Mouse (Mus musculus) hindbrain, embryonic 10.5 days (tissue): Measurements from ENCODE around the gene Skap1. TPM values are rescaled to one million over a fixed set of nuclear protein-coding genes. Genes with fewer than 3 reads are reported as not detected.

Source experiments
- DNase-seq: peaks from one replicate; pipeline ENCODE4 v3.0.0-alpha.2; 2017; ENCODE audit warnings: low spot score
- H3K27ac ChIP-seq: fragments of 300-500 bp; sonication (generic); 2 replicates; pipeline ENCODE4 v1.5.1; 2016; ENCODE audit warnings: mild to moderate bottlenecking, moderate library complexity
- H3K27me3 ChIP-seq: fragments of 300-500 bp; sonication (generic); 2 replicates; pipeline ENCODE4 v1.6.1; 2016; ENCODE audit warnings: mild to moderate bottlenecking; ENCODE audit not compliant: poor library complexity, insufficient read depth, severe bottlenecking
- H3K36me3 ChIP-seq: fragments of 300-500 bp; sonication (generic); 2 replicates; pipeline ENCODE4 v1.6.1; 2016; ENCODE audit warnings: mild to moderate bottlenecking, moderate library complexity
- H3K4me1 ChIP-seq: fragments of 300-500 bp; sonication (generic); replicated peaks from 2 replicates; pipeline ENCODE4 v1.6.1; 2016; ENCODE audit warnings: mild to moderate bottlenecking
- H3K4me3 ChIP-seq: fragments of 300-500 bp; sonication (generic); 2 replicates; pipeline ENCODE4 v1.5.1; 2016; ENCODE audit warnings: mild to moderate bottlenecking, moderate library complexity
- H3K9me3 ChIP-seq: fragments of 300-500 bp; sonication (generic); 2 replicates; pipeline ENCODE4 v1.6.1; 2016; ENCODE audit warnings: mild to moderate bottlenecking, moderate library complexity
- WGBS: fragments of 180-500 bp; shearing (Covaris S2); methylation state at CpG from one replicate; pipeline ENCODE4 v1.1.7; 2016; 5-methylcytosine and 5-hydroxymethylcytosine counted together
- polyA plus RNA-seq: library from polyadenylated mRNA; unstranded; fragments of >200 nt; fragmentation: Nextera tagmentation; extraction: Ambion mirVana; gene quantifications from 2 replicates; pipeline ENCODE4 v1.2.1, GENCODE M21; 2016

The Skap1 gene
- polyA plus RNA-seq, 1 experiment from 2014 or later = 1.3 TPM

GRCm38 (mm10) chr11:96536146-96536545, 71.8 kb downstream of the Skap1 start:
- DNase-seq = peak; percentile 28
- Histone ChIP-seq H3K36me3 (no peaks in the 10 kb centered on the region), H3K4me3 (no peak overlapping the region), H3K4me1 (no peaks in the 10 kb centered on the region), H3K27me3 (peaks cover 28% of the 10 kb centered on the region), H3K9me3 (no peaks in the 10 kb centered on the region), H3K27ac (no peak overlapping the region)
- WGBS = 27% methylated on average over 5 of the region's 5 CpGs

DNA sequence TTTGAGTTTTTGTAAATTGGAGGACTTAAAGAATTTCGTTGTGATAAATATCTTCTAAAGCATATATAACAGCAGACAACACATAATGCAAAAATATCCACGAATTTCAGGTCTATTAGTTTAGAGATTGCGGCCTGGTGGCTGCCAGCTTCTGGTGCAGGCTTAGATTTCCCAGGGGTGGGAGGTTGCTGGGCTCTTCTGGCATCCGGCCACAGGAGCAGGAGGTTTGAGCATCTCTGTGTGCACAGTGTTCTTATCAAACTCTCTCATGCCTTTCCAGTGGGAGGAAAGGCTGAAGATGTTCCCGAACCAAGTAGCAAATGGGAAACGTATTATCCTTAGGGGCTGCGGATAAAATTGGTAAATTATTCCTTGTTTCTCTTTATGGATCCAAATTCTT, 77.6 kb downstream of the Skap1 start:
- H3K4me1 ChIP-seq = no peaks in the 10 kb centered on the region
- no peak overlapping the region for H3K4me3 ChIP-seq
- 81% methylated on average over 7 of the region's 7 CpGs for WGBS
- peaks cover 38% of the 10 kb centered on the region for H3K27me3 ChIP-seq
- DNase-seq = no peak
- H3K27ac ChIP-seq = no peak overlapping the region
- H3K9me3 ChIP-seq = no peaks in the 10 kb centered on the region
- no peaks in the 10 kb centered on the region for H3K36me3 ChIP-seq

- no peaks in the 10 kb centered on the region for H3K36me3 ChIP-seq
- DNase-seq = no peak
- no peaks in the 10 kb centered on the region for H3K4me1 ChIP-seq
- peaks cover 36% of the 10 kb centered on the region for H3K27me3 ChIP-seq
- no peaks in the 10 kb centered on the region for H3K9me3 ChIP-seq
- no peak overlapping the region for H3K4me3 ChIP-seq
- H3K27ac ChIP-seq = no peak overlapping the region
- 87% methylated on average over 7 of the region's 7 CpGs for WGBS
Measured at GRCm38 (mm10) chr11:96542561-96542960, 78.2 kb downstream of the Skap1 start.

DNA sequence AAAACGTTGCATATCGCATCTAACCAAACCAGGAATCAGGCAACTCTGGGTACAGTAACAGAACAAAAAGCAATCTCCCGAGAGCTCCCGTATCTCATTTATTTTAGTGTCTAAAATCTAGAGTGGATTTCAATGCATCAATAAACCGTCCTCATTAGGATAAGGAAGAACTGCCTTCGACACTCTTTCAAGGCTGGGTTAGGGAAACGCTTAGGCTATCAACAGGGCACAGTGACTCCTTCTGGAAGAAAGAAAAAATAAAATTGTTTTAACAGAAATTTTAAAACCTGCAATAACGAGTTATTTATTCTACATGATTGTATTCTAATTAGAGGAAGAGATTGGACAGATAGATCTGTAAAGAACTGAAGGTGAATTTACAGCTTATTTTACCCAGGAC, 82.0 kb downstream of the Skap1 start:
- no peak overlapping the region for H3K27ac ChIP-seq
- WGBS = 82% methylated on average over 8 of the region's 8 CpGs
- H3K27me3 ChIP-seq = peaks cover 18% of the 10 kb centered on the region
- no peaks in the 10 kb centered on the region for H3K4me1 ChIP-seq
- no peak overlapping the region for H3K4me3 ChIP-seq
- no peaks in the 10 kb centered on the region for H3K9me3 ChIP-seq
- H3K36me3 ChIP-seq = no peaks in the 10 kb centered on the region
- no peak for DNase-seq

DNA sequence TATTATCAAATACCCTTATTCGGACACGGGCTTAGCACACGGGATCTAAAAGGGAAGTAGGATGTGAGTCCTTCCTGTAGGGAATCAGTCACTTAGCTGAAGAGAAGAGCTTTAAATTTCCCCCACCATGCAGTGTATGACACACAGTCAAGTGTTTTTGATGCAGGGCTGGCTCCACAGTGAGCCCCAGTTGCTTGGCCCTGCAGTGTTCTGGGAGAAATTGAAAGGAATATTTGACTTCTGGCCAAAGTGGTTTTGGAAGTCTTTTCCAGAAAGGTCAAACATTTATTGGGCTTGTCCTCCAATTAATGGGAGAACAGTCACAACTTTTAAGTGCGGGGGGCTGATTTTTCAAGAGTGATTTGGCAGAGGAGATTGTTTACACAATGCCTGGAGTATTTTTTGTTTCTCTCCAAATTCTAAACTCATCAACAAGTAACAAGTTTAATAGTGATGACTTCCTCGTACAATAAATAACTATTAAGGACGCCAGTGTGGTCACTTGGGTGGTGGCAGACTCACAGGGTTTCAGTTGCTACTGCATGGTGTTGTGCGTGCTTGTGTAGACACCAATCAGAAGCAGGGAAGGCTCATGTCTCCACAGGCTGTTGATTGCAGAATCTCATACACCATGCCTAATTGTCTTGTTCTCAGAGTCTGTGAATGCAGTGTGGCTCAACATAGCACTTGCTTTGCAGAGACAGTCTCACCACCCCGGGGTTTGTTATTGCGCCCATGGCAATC, 86.7 kb downstream of the Skap1 start:
- no peaks in the 10 kb centered on the region for H3K36me3 ChIP-seq
- peaks cover 47% of the 10 kb centered on the region for H3K27me3 ChIP-seq
- H3K27ac ChIP-seq = no peak overlapping the region
- no peaks in the 10 kb centered on the region for H3K9me3 ChIP-seq
- DNase-seq = no peak
- 86% methylated on average over 9 of the region's 9 CpGs for WGBS
- 0 out of 2 replicates have a peak, but pooled peaks cover 2% of the 10 kb centered on the region for H3K4me1 ChIP-seq
- no peak overlapping the region for H3K4me3 ChIP-seq

DNA sequence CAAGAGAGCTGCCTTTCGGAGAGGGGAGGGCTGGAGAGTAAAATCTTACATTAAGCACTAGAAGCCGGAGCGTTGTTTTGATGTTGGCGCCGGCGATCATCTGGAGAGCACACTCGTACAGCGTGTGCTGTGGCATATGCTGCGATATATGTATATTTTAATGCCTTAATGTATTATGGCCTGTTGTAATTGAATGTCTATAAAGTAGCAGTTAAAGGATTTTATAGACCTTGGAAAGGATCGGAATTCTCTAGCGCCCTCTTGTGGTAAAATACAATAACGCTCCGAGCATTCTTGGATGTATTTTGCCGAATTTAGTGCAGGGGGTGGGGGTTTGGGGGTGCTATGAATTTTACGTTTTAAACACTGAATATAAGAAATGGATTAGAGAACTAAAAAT, 88.7 kb downstream of the Skap1 start:
- Histone ChIP-seq H3K9me3 (no peaks in the 10 kb centered on the region), H3K4me3 (no peak overlapping the region), H3K27me3 (peaks cover 55% of the 10 kb centered on the region), H3K27ac (no peak overlapping the region), H3K36me3 (no peaks in the 10 kb centered on the region), H3K4me1 (0 out of 2 replicates have a peak, but pooled peaks cover 2% of the 10 kb centered on the region)
- WGBS = 19% methylated on average over 15 of the region's 15 CpGs
- peak; percentile 15 for DNase-seq

- 91% methylated on average over 5 of the region's 5 CpGs for WGBS
- Histone ChIP-seq H3K27ac (no peak overlapping the region), H3K36me3 (no peaks in the 10 kb centered on the region), H3K27me3 (peaks cover 25% of the 10 kb centered on the region), H3K4me1 (no peaks in the 10 kb centered on the region), H3K4me3 (no peak overlapping the region), H3K9me3 (peaks cover 6% of the 10 kb centered on the region; the same call in 1 of the 2 replicates)
- no peak for DNase-seq
Measured at GRCm38 (mm10) chr11:96560229-96560628, 95.8 kb downstream of the Skap1 start.

- Histone ChIP-seq H3K9me3 (peaks cover 6% of the 10 kb centered on the region; the same call in 1 of the 2 replicates), H3K27ac (no peak overlapping the region), H3K27me3 (peaks cover under 1% of the 10 kb centered on the region; the same call in 1 of the 2 replicates), H3K4me1 (no peaks in the 10 kb centered on the region), H3K4me3 (no peak overlapping the region), H3K36me3 (no peaks in the 10 kb centered on the region)
- no peak for DNase-seq
- 38% methylated on average over 1 of the region's 1 CpGs for WGBS
Measured at GRCm38 (mm10) chr11:96564088-96564487, 99.7 kb downstream of the Skap1 start.

DNA sequence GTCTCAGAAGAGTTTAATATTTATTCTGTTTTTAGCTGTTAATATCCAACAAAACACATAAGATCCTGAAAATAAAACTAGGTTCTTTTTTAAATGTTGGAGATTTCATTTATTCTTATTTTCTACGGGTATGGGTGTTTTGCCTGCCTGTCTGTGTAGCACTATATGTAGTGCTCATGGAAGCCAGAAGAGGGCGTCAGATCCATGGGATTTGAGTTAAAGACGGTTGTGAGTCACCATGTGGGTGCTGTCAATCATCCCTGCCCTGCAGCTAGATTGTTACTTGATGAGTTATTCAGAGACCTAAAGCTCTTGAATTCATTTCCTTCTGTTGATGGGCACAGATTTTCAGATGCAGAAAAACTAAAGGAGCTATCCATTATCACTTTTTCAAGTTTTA, 108.1 kb downstream of the Skap1 start:
- Histone ChIP-seq H3K9me3 (no peaks in the 10 kb centered on the region), H3K27me3 (peaks cover 7% of the 10 kb centered on the region; the same call in 1 of the 2 replicates), H3K4me1 (peaks cover 16% of the 10 kb centered on the region), H3K36me3 (no peaks in the 10 kb centered on the region), H3K27ac (no peak overlapping the region), H3K4me3 (no peak overlapping the region)
- DNase-seq = peak; percentile 20
- WGBS = 32% methylated on average over 3 of the region's 3 CpGs

GRCm38 (mm10) chr11:96576491-96577427, 112.4 kb downstream of the Skap1 start:
- 46% methylated on average over 14 of the region's 14 CpGs for WGBS
- H3K27me3 ChIP-seq = peaks cover 28% of the 10 kb centered on the region
- peaks cover 41% of the 10 kb centered on the region for H3K4me1 ChIP-seq
- no peaks in the 10 kb centered on the region for H3K36me3 ChIP-seq
- H3K27ac ChIP-seq = no peak overlapping the region
- H3K9me3 ChIP-seq = no peaks in the 10 kb centered on the region
- no peak for DNase-seq
- no peak overlapping the region for H3K4me3 ChIP-seq

DNA sequence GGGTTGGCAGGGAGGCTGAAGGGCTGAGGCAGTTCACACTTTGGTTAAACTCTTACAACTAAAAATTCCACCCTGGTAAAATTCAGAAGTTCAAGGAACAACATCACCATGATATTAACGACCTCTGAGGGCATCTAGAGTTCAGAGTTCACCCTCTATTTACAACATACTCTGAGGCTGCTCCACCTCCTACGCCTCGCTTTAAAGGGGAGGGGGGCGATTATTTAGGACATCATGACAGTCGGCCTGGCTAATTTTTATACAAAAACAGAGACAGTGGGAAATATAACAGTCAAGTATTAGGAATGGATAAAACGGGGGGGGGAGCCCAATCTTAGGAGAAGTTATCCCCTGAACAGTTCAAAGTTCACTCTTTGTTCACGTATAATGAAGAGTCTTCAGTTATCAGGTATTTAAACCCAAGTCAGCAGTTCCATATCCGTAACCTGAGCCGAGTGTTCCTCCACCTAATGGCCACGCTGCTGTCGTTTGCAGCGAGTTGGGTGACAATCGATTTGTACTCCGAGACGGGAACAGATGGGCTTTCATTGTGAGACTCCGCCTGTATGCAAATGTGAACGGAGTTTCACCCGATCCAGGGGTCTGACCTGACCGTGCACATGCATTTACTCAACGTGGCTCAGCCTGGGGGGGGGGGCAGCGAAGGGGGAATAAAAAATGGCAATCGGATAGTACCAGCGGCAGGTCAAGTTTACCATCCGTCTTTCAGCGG, 114.3 kb downstream of the Skap1 start:
- peak overlapping the region; percentile 37 for H3K4me3 ChIP-seq
- 19% methylated on average over 25 of the region's 25 CpGs for WGBS
- H3K27ac ChIP-seq = peak overlapping the region; percentile 56; the same call in 1 of the 2 replicates

DNA sequence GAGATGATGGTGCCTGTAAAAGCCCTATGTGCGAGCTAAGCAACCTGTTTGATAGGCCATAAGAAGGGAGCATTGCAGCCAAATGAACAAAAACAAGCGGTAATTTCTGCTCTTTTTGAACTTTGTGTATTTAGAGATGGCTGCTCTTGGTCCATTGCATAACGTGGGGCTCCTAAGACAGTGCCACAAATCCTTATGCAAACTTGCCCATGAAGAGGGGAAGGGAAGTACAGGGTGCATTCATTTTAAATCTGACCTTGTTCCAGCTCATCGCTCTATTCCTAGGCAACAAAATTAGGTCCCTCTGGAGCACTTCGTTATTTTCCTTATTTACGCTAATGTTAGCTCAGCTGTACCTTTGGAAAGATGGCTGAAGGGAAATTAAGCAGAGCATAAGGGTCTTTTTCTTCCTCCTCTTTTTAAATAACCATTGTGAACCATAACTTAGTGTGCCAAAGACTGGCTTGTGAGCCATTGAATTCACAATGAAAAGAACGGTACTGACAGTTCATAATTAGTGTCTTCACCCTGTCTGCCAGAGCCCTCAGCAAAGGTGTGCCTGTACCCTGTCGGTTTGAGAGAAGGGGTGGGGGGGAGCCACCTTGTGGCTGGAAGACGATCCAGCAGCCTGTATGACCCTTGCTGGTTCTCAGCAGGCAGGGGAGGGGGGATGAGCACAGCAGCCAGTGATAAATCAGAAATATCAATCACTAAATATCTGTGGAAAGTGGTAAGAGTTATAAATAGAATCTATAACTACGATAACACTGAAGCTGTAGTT, 117.4 kb downstream of the Skap1 start:
- Histone ChIP-seq H3K4me3 (no peak overlapping the region), H3K4me1 (peaks cover 46% of the 10 kb centered on the region), H3K9me3 (no peaks in the 10 kb centered on the region), H3K27ac (no peak overlapping the region), H3K36me3 (no peaks in the 10 kb centered on the region), H3K27me3 (peaks cover 39% of the 10 kb centered on the region)
- WGBS = 53% methylated on average over 10 of the region's 10 CpGs
- DNase-seq = peak; percentile 46

More for the DNA sequence above, 114.3 kb downstream of the Skap1 start:
- H3K36me3 ChIP-seq = no peaks in the 10 kb centered on the region
- peak; percentile 74 for DNase-seq
- H3K4me1 ChIP-seq = peaks cover 54% of the 10 kb centered on the region
- H3K27me3 ChIP-seq = peaks cover 32% of the 10 kb centered on the region
- no peaks in the 10 kb centered on the region for H3K9me3 ChIP-seq
